Mouse (Mus musculus): ENCODE results near the gene Aqp12.

The Aqp12 gene

DNA sequence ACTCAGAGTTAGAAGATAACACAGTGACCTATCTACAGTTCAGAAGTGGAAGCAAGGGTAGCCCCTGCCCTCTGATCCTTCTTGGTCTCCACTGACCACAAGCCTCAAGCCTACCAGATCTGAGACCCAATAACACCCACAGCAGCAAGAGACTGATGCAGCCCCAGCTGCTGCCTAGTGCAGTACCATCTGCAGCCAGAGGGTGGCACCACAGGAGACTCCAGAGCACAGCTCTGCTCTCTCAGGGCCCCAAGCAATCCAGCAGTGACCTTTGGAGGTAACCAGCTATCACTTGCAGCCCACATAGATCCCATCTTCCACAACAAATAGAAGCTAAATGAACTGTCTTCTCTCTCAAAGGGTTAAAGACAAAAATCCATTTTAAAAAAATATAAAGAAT lies 8.3 kb downstream of the Aqp12 start:
- DNase-seq (ENCODE audit: inconsistent ontology term), result peak; percentile 34

DNA sequence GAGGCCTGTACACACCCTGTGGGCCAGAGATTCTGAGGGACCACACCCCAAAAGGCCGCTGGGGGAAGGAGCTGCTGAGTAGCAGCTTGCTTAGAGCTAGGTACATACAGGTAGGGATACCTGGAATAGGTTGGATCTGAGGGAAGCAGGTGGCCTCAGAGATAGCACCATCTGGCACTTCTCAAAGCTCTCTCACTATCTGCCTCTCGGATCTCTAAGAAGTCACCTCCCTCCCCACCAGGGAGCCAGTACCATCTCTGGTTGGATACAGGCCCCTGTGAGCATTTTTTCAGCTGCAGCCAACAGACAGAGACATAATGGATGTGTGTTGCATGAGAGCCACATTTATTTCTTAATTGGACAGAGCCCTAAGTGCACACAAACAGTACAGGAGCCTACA lies 9.0 kb downstream of the Aqp12 start:
- no peak for DNase-seq (ENCODE audit: inconsistent ontology term)

DNA sequence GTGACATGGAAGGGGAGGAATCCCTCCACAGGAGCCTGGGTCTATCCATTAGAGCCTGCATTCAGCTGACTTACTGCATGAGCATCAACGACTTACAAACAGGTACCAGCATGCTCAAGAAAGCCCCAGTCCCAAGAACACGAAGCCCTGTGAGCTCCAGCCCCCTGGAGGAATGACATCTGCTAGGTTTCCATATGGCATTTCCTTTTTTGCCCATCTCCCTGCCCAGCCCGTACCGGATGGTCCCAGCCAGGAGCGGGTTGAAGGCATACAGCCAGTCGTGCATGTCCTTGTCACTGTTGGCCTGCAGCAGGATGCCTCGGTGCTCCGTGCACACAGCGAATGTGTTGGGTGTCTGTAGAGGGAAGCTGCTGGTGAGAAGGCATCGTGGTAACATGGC lies 12.6 kb downstream of the Aqp12 start:
- no peak for DNase-seq (ENCODE audit: inconsistent ontology term)

DNA sequence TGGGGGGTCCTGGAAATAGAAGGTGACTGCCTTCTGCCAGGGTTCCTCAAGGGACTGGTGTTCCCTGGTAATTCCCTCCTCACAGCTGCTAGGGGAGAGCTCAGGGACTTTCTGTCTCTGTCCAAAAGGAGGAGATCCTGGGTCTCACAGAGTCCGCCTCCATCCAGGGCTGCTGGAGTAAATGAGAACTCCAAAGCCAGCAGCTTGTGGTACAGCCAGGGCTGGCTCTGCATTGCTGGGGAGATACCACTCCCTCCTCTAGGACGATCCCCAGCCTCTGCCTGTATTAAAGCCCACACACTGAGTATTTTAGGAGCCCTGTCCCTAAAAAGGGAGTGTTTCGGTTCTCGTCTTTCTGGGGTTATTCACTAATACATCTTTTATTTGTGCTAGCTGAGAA lies 14.5 kb downstream of the Aqp12 start:
- DNase-seq (ENCODE audit: inconsistent ontology term), result no peak

- no peak for DNase-seq (ENCODE audit: inconsistent ontology term)
These were observed 20.5 kb downstream of the Aqp12 start for GRCm38 (mm10) chr1:93026600-93026999.

GRCm38 (mm10) chr1:93029387-93029786 lies 23.3 kb downstream of the Aqp12 start:
- DNase-seq (ENCODE audit: inconsistent ontology term), result no peak

DNA sequence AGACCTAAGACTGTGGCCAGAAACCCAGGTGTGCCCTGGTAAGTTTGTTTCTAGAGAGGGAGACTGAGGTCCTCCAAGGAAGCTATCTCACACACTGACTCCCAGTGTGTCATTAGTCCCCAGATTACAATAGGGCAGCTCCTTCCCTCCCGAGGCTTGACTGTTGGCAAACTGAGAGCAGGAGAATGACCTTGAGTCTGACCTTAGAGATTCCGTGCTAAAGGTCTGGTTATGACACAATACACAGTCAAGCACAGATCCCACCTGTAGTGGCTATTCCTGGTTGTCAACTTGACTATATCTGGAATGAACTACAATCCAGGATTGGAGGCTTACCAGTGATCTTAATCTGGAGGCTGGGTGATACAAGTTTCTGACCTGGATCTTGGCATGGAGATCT lies 23.9 kb downstream of the Aqp12 start:
- no peak for DNase-seq (ENCODE audit: inconsistent ontology term)

- no peak for DNase-seq (ENCODE audit: inconsistent ontology term)
These were observed 25.1 kb downstream of the Aqp12 start for GRCm38 (mm10) chr1:93031199-93031598.

DNA sequence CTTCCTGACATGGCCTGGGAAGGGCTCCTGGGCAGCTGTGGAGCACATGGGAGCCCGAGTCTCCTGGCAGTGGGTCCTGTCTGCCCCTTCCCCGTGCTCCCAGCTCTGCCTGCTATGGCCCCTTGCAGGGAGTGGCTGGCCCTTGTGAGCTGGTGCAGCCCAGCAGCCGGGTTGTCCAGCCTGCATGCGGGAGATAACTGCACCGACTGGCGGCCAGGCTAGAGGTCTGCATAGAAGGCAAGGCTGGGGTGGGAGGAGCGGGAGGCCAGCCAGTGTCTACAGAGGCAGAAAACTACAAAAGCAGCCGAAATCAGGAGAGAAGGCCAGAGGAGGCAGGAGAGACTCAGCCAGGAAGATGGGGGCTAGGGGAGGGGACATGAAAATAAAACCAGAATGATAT lies 27.9 kb downstream of the Aqp12 start:
- no peak for DNase-seq (ENCODE audit: inconsistent ontology term)

DNA sequence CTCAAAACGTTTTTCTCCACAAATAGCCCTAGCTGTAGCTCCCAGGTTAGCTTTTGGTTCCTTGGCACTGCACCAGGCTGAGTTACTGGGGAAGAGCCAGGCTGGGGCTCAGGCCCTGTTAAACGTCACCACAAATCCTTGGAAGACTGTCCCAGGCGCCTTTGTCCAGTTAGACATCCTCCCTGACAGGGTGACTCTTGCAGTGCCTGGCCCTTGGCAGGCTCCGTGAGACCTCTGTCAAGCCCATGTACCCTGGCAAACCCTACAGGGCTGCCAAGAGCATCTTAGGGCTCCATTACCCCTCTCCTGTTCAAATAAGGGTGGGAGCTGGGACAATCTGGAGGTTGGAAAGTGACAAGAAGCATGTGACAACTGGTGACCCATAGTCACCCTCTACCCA lies 29.8 kb downstream of the Aqp12 start:
- DNase-seq (ENCODE audit: inconsistent ontology term), result no peak

DNA sequence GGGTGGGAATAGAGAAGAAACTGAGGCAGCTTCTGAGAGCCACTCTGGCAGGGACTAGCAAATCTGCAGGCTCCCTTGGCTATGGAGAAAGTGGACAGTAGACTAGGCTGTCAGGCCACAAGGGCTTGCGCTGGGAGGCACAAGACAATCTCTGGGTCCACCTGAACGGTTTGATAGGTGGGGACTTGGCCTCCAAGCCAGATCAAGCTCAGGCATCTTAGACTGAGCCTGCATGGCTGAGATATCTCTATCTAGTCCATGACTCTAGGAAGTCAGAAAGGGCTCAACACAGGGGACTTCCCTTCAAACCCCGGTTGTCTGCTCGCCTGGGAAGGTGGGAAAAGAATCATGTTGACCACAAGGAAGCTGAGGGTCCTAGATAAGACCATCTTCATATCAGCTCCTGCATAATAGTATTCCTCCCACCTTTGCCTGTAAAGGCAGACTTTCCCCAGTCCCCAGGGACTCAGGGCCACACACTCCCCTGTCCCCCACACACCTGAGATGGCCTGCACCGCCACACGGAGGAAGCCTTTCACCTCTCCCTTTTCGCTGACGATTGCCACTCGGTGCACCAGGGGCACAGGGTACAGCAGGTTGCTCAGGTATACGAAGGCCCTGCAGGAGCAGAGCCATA lies 40.1 kb downstream of the Aqp12 start:
- no peak for DNase-seq (ENCODE audit: inconsistent ontology term)

DNA sequence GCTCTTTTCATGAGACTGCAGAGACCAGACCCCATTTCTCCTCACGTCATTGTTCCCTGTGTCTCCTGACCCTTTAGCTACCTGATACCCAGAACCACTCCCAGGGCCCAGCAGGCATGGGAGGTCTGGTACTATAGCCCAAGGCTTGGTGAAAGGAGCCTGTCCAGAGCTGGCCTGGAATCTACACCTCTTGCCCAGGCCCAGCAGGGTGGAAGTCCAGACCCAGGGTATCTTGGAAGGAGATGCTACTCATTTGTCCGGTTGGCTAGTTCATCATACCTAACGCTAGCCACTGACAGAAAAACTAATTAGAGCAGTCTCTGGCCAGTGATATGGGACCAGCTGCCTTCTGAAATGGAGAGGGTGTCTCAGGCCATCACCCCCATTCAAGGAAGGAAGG lies 43.9 kb downstream of the Aqp12 start:
- no peak for DNase-seq (ENCODE audit: inconsistent ontology term)

GRCm38 (mm10) chr1:93051124-93051833 lies 45.1 kb downstream of the Aqp12 start:
- DNase-seq (ENCODE audit: inconsistent ontology term), result no peak
